Comparison of ENCODE assay signal across 12 mouse cellular contexts in the genomic region with DNA sequence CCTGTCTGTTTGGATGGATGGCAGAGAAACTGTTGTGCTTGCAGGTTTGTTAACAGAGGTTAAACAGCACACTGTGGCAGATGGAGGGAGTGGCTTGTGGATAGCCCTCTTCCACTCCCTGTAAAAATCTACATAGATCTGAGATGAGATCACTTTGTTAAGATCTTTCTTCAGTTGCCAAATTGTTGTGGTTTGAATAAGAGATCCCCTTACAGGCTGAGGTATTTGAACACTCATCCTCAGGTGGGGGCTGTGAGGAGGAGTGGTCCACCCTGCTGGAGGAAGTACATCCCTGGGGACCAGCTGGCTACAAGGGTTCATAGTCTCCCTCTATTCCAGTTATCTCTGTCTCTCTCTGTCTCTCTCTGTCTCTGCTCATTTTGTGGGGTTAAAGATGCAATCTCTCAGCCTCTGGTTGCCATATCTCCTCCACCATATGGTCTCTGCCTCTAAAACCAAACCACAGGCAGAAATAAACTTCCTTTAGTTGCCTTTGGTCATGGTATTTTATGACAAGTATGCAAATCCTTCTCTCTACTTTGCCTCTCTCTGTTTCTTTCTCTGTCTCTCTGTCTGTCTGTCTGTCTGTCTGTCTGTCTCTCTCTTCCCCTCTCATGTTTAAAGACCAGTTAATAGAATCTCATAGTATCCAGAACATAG.
DNase-seq lines count a peak whose midpoint lies in the region; ATAC-seq and TF ChIP-seq lines count a peak whose summit lies in the region.
"Had no signal": no experiment of that assay in that cellular context is flagged by ENCODE, and none has a peak within 500 bp of the region (broad histone marks: within the 10 kb centered on the region; RNA-seq: fewer than 3 reads in every experiment).

No protein-coding gene starts in this region.

- H3K9ac ChIP-seq in liver, embryonic 13.5 days = no peak overlapping the region
- H3K9ac ChIP-seq in liver, embryonic 11.5 days (ENCODE audit: low read depth, low read length) = no peak overlapping the region
- H3K9ac ChIP-seq in embryonic facial prominence, embryonic 13.5 days = no peak overlapping the region
- no peak overlapping the region for H3K9ac ChIP-seq in midbrain, embryonic 16.5 days (ENCODE audit: low read depth, low read length)
- H3K9ac ChIP-seq: midbrain, embryonic 12.5 days had no signal

- no peak overlapping the region for H3K27ac ChIP-seq in liver, embryonic 13.5 days
- H3K27ac ChIP-seq in liver, embryonic 11.5 days (ENCODE audit: low read depth, low read length) = no peak overlapping the region
- no peak overlapping the region for H3K27ac ChIP-seq in embryonic facial prominence, embryonic 13.5 days
- no peak overlapping the region for H3K27ac ChIP-seq in midbrain, embryonic 16.5 days (ENCODE audit: low read length)
- H3K27ac ChIP-seq: midbrain, embryonic 12.5 days had no signal

- no peaks in the 10 kb centered on the region for H3K9me3 ChIP-seq in liver, embryonic 13.5 days (replicated peaks)
- no peaks in the 10 kb centered on the region for H3K9me3 ChIP-seq in liver, embryonic 11.5 days (ENCODE audit: control insufficient read depth, low read length)
- H3K9me3 ChIP-seq in embryonic facial prominence, embryonic 13.5 days = no peaks in the 10 kb centered on the region
- H3K9me3 ChIP-seq in midbrain, embryonic 16.5 days (replicated peaks; ENCODE audit: control insufficient read depth, low read length, poor library complexity, severe bottlenecking) = no peaks in the 10 kb centered on the region
- H3K9me3 ChIP-seq: midbrain, embryonic 12.5 days had no signal

- no peaks in the 10 kb centered on the region for H3K79me2 ChIP-seq in myocyte (ENCODE audit: control insufficient read depth, insufficient read depth)

- TF ChIP-seq POLR2A in myocyte (IDR thresholded peaks at IDR 0.05; ENCODE audit: insufficient read length, low read depth) = no peak

- no peak overlapping the region for H3ac ChIP-seq in myocyte (ENCODE audit: control insufficient read depth, insufficient read length)

- no peak overlapping the region for H3K4me3 ChIP-seq in liver, embryonic 13.5 days (replicated peaks)
- no peak overlapping the region for H3K4me3 ChIP-seq in liver, embryonic 11.5 days (ENCODE audit: low read depth, low read length)
- no peak overlapping the region for H3K4me3 ChIP-seq in embryonic facial prominence, embryonic 13.5 days
- no peak overlapping the region for H3K4me3 ChIP-seq in myocyte
- no peak overlapping the region for H3K4me3 ChIP-seq in midbrain, embryonic 16.5 days (ENCODE audit: low read depth, low read length)
- H3K4me3 ChIP-seq: midbrain, embryonic 12.5 days had no signal

- H3K36me3 ChIP-seq in liver, embryonic 13.5 days = no peaks in the 10 kb centered on the region
- no peaks in the 10 kb centered on the region for H3K36me3 ChIP-seq in liver, embryonic 11.5 days (ENCODE audit: control insufficient read depth, insufficient read depth, low read length)
- H3K36me3 ChIP-seq in embryonic facial prominence, embryonic 13.5 days = no peaks in the 10 kb centered on the region
- no peaks in the 10 kb centered on the region for H3K36me3 ChIP-seq in myocyte (ENCODE audit: control insufficient read depth, insufficient read depth)
- no peaks in the 10 kb centered on the region for H3K36me3 ChIP-seq in midbrain, embryonic 16.5 days (ENCODE audit: control insufficient read depth, insufficient read depth, low read length)
- H3K36me3 ChIP-seq: G1E; midbrain, embryonic 12.5 days had no signal

- peaks cover 4% of the 10 kb centered on the region for H3K4me1 ChIP-seq in liver, embryonic 13.5 days (replicated peaks)
- no peaks in the 10 kb centered on the region for H3K4me1 ChIP-seq in liver, embryonic 11.5 days (replicated peaks; ENCODE audit: control insufficient read depth, insufficient read depth, low read length)
- peaks cover 12% of the 10 kb centered on the region for H3K4me1 ChIP-seq in embryonic facial prominence, embryonic 13.5 days
- H3K4me1 ChIP-seq in midbrain, embryonic 16.5 days (ENCODE audit: control insufficient read depth, insufficient read depth, low read length) = no peaks in the 10 kb centered on the region
- H3K4me1 ChIP-seq: midbrain, embryonic 12.5 days had no signal

- H3K4me2 ChIP-seq in liver, embryonic 13.5 days = no peak overlapping the region
- no peak overlapping the region for H3K4me2 ChIP-seq in liver, embryonic 11.5 days
- no peak overlapping the region for H3K4me2 ChIP-seq in embryonic facial prominence, embryonic 13.5 days
- peak overlapping the region; percentile 59 for H3K4me2 ChIP-seq in myocyte (ENCODE audit: low read depth)
- H3K4me2 ChIP-seq in midbrain, embryonic 16.5 days (ENCODE audit: low read length) = no peak overlapping the region
- H3K4me2 ChIP-seq: midbrain, embryonic 12.5 days had no signal

- 0 out of 2 replicates have a peak, but pooled peaks have one; percentile 20 for ATAC-seq in liver, embryonic 13.5 days (ENCODE audit: low read depth)
- ATAC-seq in liver, embryonic 11.5 days (replicated peaks; ENCODE audit: low FRiP score) = no peak
- ATAC-seq in CD4-positive, CD25-positive, alpha-beta regulatory T cell, adult 4 months = peak; percentile 46
- peak; percentile 48 for ATAC-seq in embryonic facial prominence, embryonic 13.5 days (ENCODE audit: insufficient number of reproducible peaks, insufficient read depth, low FRiP score, low TSS enrichment, low read depth)
- ATAC-seq in midbrain, embryonic 16.5 days = no peak

- H3K27me3 ChIP-seq in liver, embryonic 13.5 days = no peaks in the 10 kb centered on the region
- H3K27me3 ChIP-seq in liver, embryonic 11.5 days (replicated peaks; ENCODE audit: control insufficient read depth, insufficient read depth, low read length) = no peaks in the 10 kb centered on the region
- no peaks in the 10 kb centered on the region for H3K27me3 ChIP-seq in embryonic facial prominence, embryonic 13.5 days
- H3K27me3 ChIP-seq in myocyte (ENCODE audit: control insufficient read depth, insufficient read depth, insufficient read length) = no peaks in the 10 kb centered on the region
- H3K27me3 ChIP-seq in midbrain, embryonic 16.5 days (ENCODE audit: control insufficient read depth, insufficient read depth, low read depth, low read length) = no peaks in the 10 kb centered on the region
- H3K27me3 ChIP-seq: midbrain, embryonic 12.5 days had no signal

- DNase-seq in liver, embryonic 13.5 days = no peak
- no peak for DNase-seq in liver, embryonic 11.5 days (ENCODE audit: low spot score)
- DNase-seq in kidney, postnatal 14 days = no peak
- no peak for DNase-seq in layer of hippocampus, postnatal 14 days (ENCODE audit: low spot score in 2 of 2)
- DNase-seq: cerebellum, postnatal 36 days; kidney, adult 8-10 months had no signal

TF ChIP-seq in myocyte, 11 proteins besides CTCF, POLR2A, EP300 and RAD21:
- no peak for TF ChIP-seq E2F4 (IDR thresholded peaks at IDR 0.05; ENCODE audit: insufficient read depth)
- TF ChIP-seq CEBPB (IDR thresholded peaks at IDR 0.05; ENCODE audit: insufficient read depth, poor library complexity, severe bottlenecking) = no peak
- TF ChIP-seq MYOD1 (IDR thresholded peaks at IDR 0.05; ENCODE audit: control insufficient read depth in 1 of 3, insufficient read length in 2 of 3, low read depth in 2 of 3) = peak in 1 of 3 experiments; percentile 67
- TF ChIP-seq MYOG (IDR thresholded peaks at IDR 0.05; ENCODE audit: control insufficient read depth in 1 of 3, insufficient read depth in 1 of 3, insufficient read length in 2 of 3, low read depth in 2 of 3) = peak in 2 of 3 experiments; percentile 1 to 53
- TF ChIP-seq TCF3 (IDR thresholded peaks at IDR 0.05; ENCODE audit: insufficient read length, low read depth) = no peak
- no peak for TF ChIP-seq MAX (IDR thresholded peaks at IDR 0.05; ENCODE audit: low read depth)
- TF ChIP-seq POLR2AphosphoS2 (IDR thresholded peaks at IDR 0.05; ENCODE audit: insufficient read length, low read depth) = no peak
- TF ChIP-seq TCF12 (IDR thresholded peaks at IDR 0.05; ENCODE audit: insufficient read depth, poor library complexity, severe bottlenecking) = no peak

Comparison
In these comparisons a context has a peak if more than half of its experiments do, and no peak if none do; other contexts are left out.
1. ATAC-seq: peak in liver, embryonic 13.5 days (single experiment), CD4-positive, CD25-positive, alpha-beta regulatory T cell, adult 4 months (single experiment) and embryonic facial prominence, embryonic 13.5 days (single experiment); none in liver, embryonic 11.5 days (single experiment) and midbrain, embryonic 16.5 days (single experiment).